Mouse (Mus musculus) embryonic facial prominence, embryonic 12.5 days (tissue): ENCODE results near the gene Gm8165. TPM values are rescaled to one million over a fixed set of nuclear protein-coding genes. Genes with fewer than 3 reads are reported as not detected.
"Not testable (repeated sequence)": the region's sequence is repeated elsewhere in the genome, so short reads cannot be mapped to it uniquely, and the experiment has no call there.

ENCODE experiments used
- ATAC-seq: fragments of 200-750 bp; cut with Nextera tagmentation; 2 replicates; pipeline ENCODE4 v1.8.0; 2017; ENCODE audit not compliant: insufficient number of reproducible peaks, insufficient read depth, low FRiP score, low TSS enrichment
- H3K27ac ChIP-seq: fragments of 300-500 bp; sonication (generic); 2 replicates; pipeline ENCODE4 v1.5.1; 2016; ENCODE audit warnings: mild to moderate bottlenecking
- H3K27me3 ChIP-seq: fragments of 300-500 bp; sonication (generic); 2 replicates; pipeline ENCODE4 v1.6.1; 2016; ENCODE audit warnings: mild to moderate bottlenecking, moderate library complexity
- H3K36me3 ChIP-seq: fragments of 300-500 bp; sonication (generic); 2 replicates; pipeline ENCODE4 v1.6.1; 2016; ENCODE audit warnings: mild to moderate bottlenecking
- H3K4me1 ChIP-seq: fragments of 300-500 bp; sonication (generic); 2 replicates; pipeline ENCODE4 v1.6.1; 2016
- H3K4me2 ChIP-seq: fragments of 300-500 bp; sonication (generic); replicated peaks from 2 replicates; pipeline ENCODE4 v1.6.1; 2016; ENCODE audit warnings: mild to moderate bottlenecking, moderate library complexity
- H3K4me3 ChIP-seq: fragments of 300-500 bp; sonication (generic); 2 replicates; pipeline ENCODE4 v1.5.1; 2016; ENCODE audit warnings: mild to moderate bottlenecking
- H3K9ac ChIP-seq: fragments of 300-500 bp; sonication (generic); 2 replicates; pipeline ENCODE4 v1.6.1; 2016; ENCODE audit warnings: mild to moderate bottlenecking, moderate library complexity
- H3K9me3 ChIP-seq: fragments of 300-500 bp; sonication (generic); 2 replicates; pipeline ENCODE4 v1.6.1; 2016; ENCODE audit warnings: mild to moderate bottlenecking, moderate library complexity
- WGBS: fragments of 180-500 bp; shearing (Covaris S2); methylation state at CpG from one replicate; pipeline ENCODE4 v1.1.7; 2016; 5-methylcytosine and 5-hydroxymethylcytosine counted together
- polyA plus RNA-seq: library from polyadenylated mRNA; unstranded; fragments of >200 nt; fragmentation: Nextera tagmentation; extraction: Ambion mirVana; gene quantifications from 2 replicates; pipeline ENCODE4 v1.2.1, GENCODE M21; 2016

Gene Gm8165
- not detected in 2 replicates for polyA plus RNA-seq

DNA sequence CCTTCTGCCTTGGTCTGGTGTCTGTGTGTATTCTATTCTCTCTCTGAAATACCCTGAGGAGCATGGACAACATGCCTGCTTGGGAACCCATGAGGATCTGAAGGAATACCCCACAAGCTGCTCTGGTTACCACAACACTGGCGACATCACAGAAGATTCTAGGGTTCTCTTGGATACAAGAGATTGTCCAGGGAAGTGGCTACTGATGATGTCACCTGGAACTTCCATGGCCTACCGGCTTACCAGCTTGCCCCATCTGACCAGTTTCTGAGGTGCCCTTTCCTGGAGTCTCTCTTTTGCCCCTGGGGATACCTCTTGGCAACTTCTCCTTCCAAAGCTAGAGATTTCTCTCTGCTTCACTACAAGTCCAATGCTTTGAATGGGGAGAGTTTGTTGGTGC is at the start of gene Gm8165:
Gene Gm8165, minus strand, starts transcription at position 101 of the 400 bp plus-strand sequence.
- not testable (repeated sequence) for H3K4me1 ChIP-seq, H3K36me3 ChIP-seq, H3K9ac ChIP-seq, H3K9me3 ChIP-seq, H3K4me3 ChIP-seq, H3K27ac ChIP-seq, ATAC-seq, H3K27me3 ChIP-seq, H3K4me2 ChIP-seq
- WGBS: 100% methylated on average over 1 of the region's 2 CpGs

DNA sequence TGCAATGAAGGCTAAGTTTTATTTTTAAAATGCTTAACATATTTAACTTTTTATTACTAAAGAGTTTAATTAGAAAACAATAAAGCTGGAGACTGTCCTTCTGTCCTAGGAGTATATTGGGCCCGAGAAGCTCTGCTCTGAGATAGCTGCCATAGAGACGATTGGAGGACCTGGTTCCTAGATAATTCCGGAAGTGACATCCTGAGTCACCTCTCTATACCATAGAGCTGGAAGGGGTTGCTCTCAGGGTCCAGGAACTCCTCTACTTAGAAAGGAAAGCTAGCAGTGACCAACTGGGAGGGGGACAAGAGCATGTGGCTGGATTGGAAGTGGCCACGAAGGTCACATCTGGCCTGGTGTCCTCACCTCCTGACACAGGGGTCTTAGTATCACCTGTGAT is 20.6 kb upstream of the Gm8165 start, which contains the start of gene Gm7324:
Gene Gm7324, plus strand, starts transcription at position 208 of the 400 bp plus-strand sequence.
- not testable (repeated sequence) for H3K36me3 ChIP-seq, H3K9ac ChIP-seq, H3K27me3 ChIP-seq, H3K4me1 ChIP-seq, H3K4me3 ChIP-seq, H3K27ac ChIP-seq, H3K9me3 ChIP-seq, H3K4me2 ChIP-seq, ATAC-seq
- WGBS: 85% methylated on average over 4 of the region's 4 CpGs

Other genes starting within 250 kb of the Gm8165 start
- not detected in 2 replicates for gene Gm5799, start 133.6 kb downstream of the Gm8165 start, polyA plus RNA-seq
- gene Gm17654, start 98.1 kb downstream of the Gm8165 start, polyA plus RNA-seq: not detected in 2 replicates
- not detected in 2 replicates for gene Gm10375, start 69.2 kb downstream of the Gm8165 start, polyA plus RNA-seq
- gene Gm7324, start 20.6 kb upstream of the Gm8165 start, polyA plus RNA-seq: 2.0 and 2.4 TPM in 2 replicates
- gene Gm16506, start 50.3 kb upstream of the Gm8165 start, polyA plus RNA-seq: not detected in 2 replicates
- not detected in 2 replicates for gene Gm6526, start 70.7 kb upstream of the Gm8165 start, polyA plus RNA-seq
- not detected in 2 replicates for gene Gm8180, start 107.5 kb upstream of the Gm8165 start, polyA plus RNA-seq
- gene Ear1, start 198.3 kb upstream of the Gm8165 start, polyA plus RNA-seq: not detected in 2 replicates
- not detected in 2 replicates for gene Ear10, start 246.4 kb upstream of the Gm8165 start, polyA plus RNA-seq
- 9.3 and 13.9 TPM in 2 replicates for gene Gm8113, start 248.2 kb upstream of the Gm8165 start, polyA plus RNA-seq